Mouse (Mus musculus): ENCODE measurements around the gene AB124611.

DNA sequence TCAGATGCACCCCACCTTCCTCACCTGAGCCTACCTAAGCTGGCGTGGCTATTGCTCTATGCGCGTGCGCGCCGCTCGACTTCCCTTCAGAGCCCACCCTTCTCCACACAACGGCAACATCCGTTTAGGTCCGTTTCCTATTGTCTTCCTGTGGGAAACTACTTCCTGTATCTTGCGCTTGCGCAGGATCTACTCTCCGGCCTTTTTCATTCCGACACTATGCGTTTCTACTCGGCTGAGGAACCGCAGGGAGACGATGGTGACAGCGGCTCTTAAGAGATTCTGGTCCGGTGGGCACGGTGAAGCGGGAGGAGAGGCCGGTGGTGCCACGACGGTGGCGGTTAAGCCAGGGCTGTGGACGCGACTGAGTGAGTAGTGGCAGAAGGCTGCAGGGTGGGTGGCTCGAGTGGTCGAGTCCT lies 66.7 kb downstream of the AB124611 start, which contains the start of the genes Timm29 and Yipf2:
- TF ChIP-seq CTCF (IDR thresholded peaks at IDR 0.05; ENCODE audit: low read depth) (no peak), EP300 (IDR thresholded peaks at IDR 0.05; ENCODE audit: low read depth) (peak; percentile 23; the same call in 1 of the 2 replicates)
